Mouse (Mus musculus) heart, adult 2 months (tissue): ENCODE measurements around the gene Acvr1.

Experiments used
- CTCF ChIP-seq: fragments of 200-600 bp; IDR thresholded peaks from 2 replicates; pipeline ENCODE4 v1.8.1; 2022; ENCODE audit warnings: antibody characterized with exemption, mild to moderate bottlenecking, moderate library complexity
- EP300 ChIP-seq: fragments of 200-500 bp; IDR thresholded peaks from 2 replicates; pipeline ENCODE4 v1.6.1; 2011; ENCODE audit warnings: low read depth, low read length, control low read depth; ENCODE audit not compliant: insufficient read depth
- POLR2A ChIP-seq: fragments of 200-500 bp; IDR thresholded peaks from 2 replicates; pipeline ENCODE4 v1.6.1; 2011; ENCODE audit warnings: mild to moderate bottlenecking, low read depth, low read length, control low read depth; ENCODE audit not compliant: insufficient read depth

- TF ChIP-seq CTCF, result no peak
- TF ChIP-seq POLR2A, result no peak
- TF ChIP-seq EP300, result no peak
Measured at GRCm38 (mm10) chr2:58518517-58518916, 48.4 kb downstream of the Acvr1 start.
